Mouse (Mus musculus) kidney, embryonic 16.5 days (tissue): ENCODE data around the gene Slc44a1. TPM values are rescaled to one million over a fixed set of nuclear protein-coding genes. Genes with fewer than 3 reads are reported as not detected.

Source experiments
- ATAC-seq: fragments of 200-750 bp; cut with Nextera tagmentation; 2 replicates; pipeline ENCODE4 v1.8.0; 2017; ENCODE audit warnings: moderate TSS enrichment; ENCODE audit not compliant: low FRiP score, low TSS enrichment
- H3K27ac ChIP-seq: fragments of 300-500 bp; sonication (generic); 2 replicates; pipeline ENCODE4 v1.5.1; 2014; ENCODE audit warnings: low read length
- H3K27me3 ChIP-seq: fragments of 300-500 bp; sonication (generic); 2 replicates; pipeline ENCODE4 v1.6.1; 2014; ENCODE audit warnings: low read length, control low read depth, mixed read lengths; ENCODE audit not compliant: insufficient read depth
- H3K36me3 ChIP-seq: fragments of 300-500 bp; sonication (generic); 2 replicates; pipeline ENCODE4 v1.6.1; 2014; ENCODE audit warnings: low read length, control low read depth, mixed read lengths; ENCODE audit not compliant: insufficient read depth
- H3K4me1 ChIP-seq: fragments of 300-500 bp; sonication (generic); 2 replicates; pipeline ENCODE4 v1.6.1; 2014; ENCODE audit warnings: low read length, control low read depth, mixed read lengths; ENCODE audit not compliant: insufficient read depth
- H3K4me2 ChIP-seq: fragments of 300-500 bp; sonication (generic); replicated peaks from 2 replicates; pipeline ENCODE4 v1.6.1; 2014; ENCODE audit warnings: low read depth, low read length
- H3K4me3 ChIP-seq: fragments of 300-500 bp; sonication (generic); 2 replicates; pipeline ENCODE4 v1.5.1; 2014; ENCODE audit warnings: mild to moderate bottlenecking, low read length
- H3K9ac ChIP-seq: fragments of 300-500 bp; sonication (generic); replicated peaks from 2 replicates; pipeline ENCODE4 v1.6.1; 2014; ENCODE audit warnings: low read length
- H3K9me3 ChIP-seq: fragments of 300-500 bp; sonication (generic); 2 replicates; pipeline ENCODE4 v1.6.1; 2016; ENCODE audit warnings: low read length, control low read depth
- WGBS: fragments of 180-500 bp; shearing (Covaris S2); extraction: QIAGEN DNeasy Blood & Tissue Kit; methylation state at CpG from one replicate; pipeline ENCODE4 v1.1.7; 2014; 5-methylcytosine and 5-hydroxymethylcytosine counted together
- polyA plus RNA-seq: library from polyadenylated mRNA; unstranded; fragments of >200 nt; fragmentation: Nextera tagmentation; extraction: Ambion mirVana; gene quantifications from 2 replicates; pipeline ENCODE4 v1.2.1, GENCODE M21; 2015

Slc44a1 gene
- polyA plus RNA-seq, 1 experiment from 2014 or later, result 33.7 TPM

GRCm38 (mm10) chr4:53521028-53521427 is 80.8 kb downstream of the Slc44a1 start:
- Histone ChIP-seq H3K4me1 (no peaks in the 10 kb centered on the region), H3K9me3 (no peaks in the 10 kb centered on the region), H3K27me3 (no peaks in the 10 kb centered on the region), H3K4me3 (no peak overlapping the region), H3K27ac (no peak overlapping the region), H3K4me2 (no peak overlapping the region), H3K9ac (no peak overlapping the region), H3K36me3 (no peaks in the 10 kb centered on the region)
- WGBS, result 30% methylated on average over 8 of the region's 8 CpGs
- peak; percentile 65; the same call in 1 of the 2 replicates for ATAC-seq

- 86% methylated on average over 8 of the region's 8 CpGs for WGBS
- no peak for ATAC-seq
- no peak overlapping the region for H3K4me3 ChIP-seq
- no peak overlapping the region for H3K4me2 ChIP-seq
- no peak overlapping the region for H3K27ac ChIP-seq
- H3K9ac ChIP-seq, result no peak overlapping the region
- no peaks in the 10 kb centered on the region for H3K9me3 ChIP-seq
- H3K27me3 ChIP-seq, result no peaks in the 10 kb centered on the region
- no peaks in the 10 kb centered on the region for H3K4me1 ChIP-seq
- no peaks in the 10 kb centered on the region for H3K36me3 ChIP-seq
Observed at GRCm38 (mm10) chr4:53522655-53523054, 82.4 kb downstream of the Slc44a1 start.

- H3K4me1 ChIP-seq, result no peaks in the 10 kb centered on the region
- no peaks in the 10 kb centered on the region for H3K36me3 ChIP-seq
Observed at GRCm38 (mm10) chr4:53525503-53525902, 85.3 kb downstream of the Slc44a1 start.

GRCm38 (mm10) chr4:53525994-53526393 is 85.8 kb downstream of the Slc44a1 start:
- Histone ChIP-seq H3K36me3 (no peaks in the 10 kb centered on the region), H3K4me3 (no peak overlapping the region), H3K4me1 (no peaks in the 10 kb centered on the region), H3K27me3 (no peaks in the 10 kb centered on the region), H3K4me2 (no peak overlapping the region), H3K9me3 (no peaks in the 10 kb centered on the region), H3K9ac (no peak overlapping the region), H3K27ac (no peak overlapping the region)
- WGBS, result 85% methylated on average over 1 of the region's 1 CpGs
- no peak for ATAC-seq

More at GRCm38 (mm10) chr4:53525503-53525902, 85.3 kb downstream of the Slc44a1 start:
- H3K27ac ChIP-seq, result no peak overlapping the region
- 89% methylated on average over 6 of the region's 6 CpGs for WGBS
- ATAC-seq, result no peak
- H3K9me3 ChIP-seq, result no peaks in the 10 kb centered on the region
- H3K27me3 ChIP-seq, result no peaks in the 10 kb centered on the region
- H3K4me2 ChIP-seq, result no peak overlapping the region
- H3K4me3 ChIP-seq, result no peak overlapping the region
- H3K9ac ChIP-seq, result no peak overlapping the region

GRCm38 (mm10) chr4:53526446-53526845 is 86.2 kb downstream of the Slc44a1 start:
- H3K27ac ChIP-seq, result no peak overlapping the region
- WGBS, result 54% methylated on average over 2 of the region's 2 CpGs
- H3K4me1 ChIP-seq, result no peaks in the 10 kb centered on the region
- no peak overlapping the region for H3K9ac ChIP-seq
- H3K4me2 ChIP-seq, result no peak overlapping the region
- no peaks in the 10 kb centered on the region for H3K27me3 ChIP-seq
- H3K36me3 ChIP-seq, result no peaks in the 10 kb centered on the region
- H3K9me3 ChIP-seq, result no peaks in the 10 kb centered on the region
- no peak for ATAC-seq
- H3K4me3 ChIP-seq, result no peak overlapping the region

GRCm38 (mm10) chr4:53535795-53536194 is 95.6 kb downstream of the Slc44a1 start:
- 93% methylated on average over 12 of the region's 12 CpGs for WGBS
- Histone ChIP-seq H3K9ac (no peak overlapping the region), H3K27ac (no peak overlapping the region), H3K4me2 (no peak overlapping the region), H3K4me1 (no peaks in the 10 kb centered on the region), H3K4me3 (no peak overlapping the region), H3K9me3 (no peaks in the 10 kb centered on the region), H3K36me3 (peaks cover 4% of the 10 kb centered on the region; the same call in 1 of the 2 replicates), H3K27me3 (no peaks in the 10 kb centered on the region)
- ATAC-seq, result no peak

DNA sequence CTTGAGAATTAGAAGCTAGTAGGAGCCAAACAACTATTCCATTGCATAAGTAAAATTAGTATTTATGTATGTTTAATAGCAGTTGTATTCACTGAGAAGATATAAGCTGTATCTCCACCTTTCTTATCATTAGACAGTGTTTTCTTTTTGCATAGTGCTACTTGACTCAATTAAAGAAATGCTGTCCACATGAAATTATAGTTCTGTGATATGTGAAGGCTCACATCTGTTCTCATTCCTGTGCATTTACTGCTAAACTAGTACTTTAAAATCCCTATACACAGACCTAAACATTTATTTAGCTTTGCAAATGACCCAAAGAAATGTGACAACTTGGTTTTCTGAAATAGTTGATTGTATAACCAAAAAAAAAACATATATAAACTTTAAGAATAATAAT is 96.9 kb downstream of the Slc44a1 start:
- Histone ChIP-seq H3K27ac (no peak overlapping the region), H3K4me1 (no peaks in the 10 kb centered on the region), H3K4me3 (no peak overlapping the region), H3K36me3 (peaks cover 8% of the 10 kb centered on the region; the same call in 1 of the 2 replicates), H3K27me3 (no peaks in the 10 kb centered on the region), H3K9me3 (no peaks in the 10 kb centered on the region), H3K4me2 (no peak overlapping the region), H3K9ac (no peak overlapping the region)
- no peak for ATAC-seq

GRCm38 (mm10) chr4:53537539-53537938 is 97.3 kb downstream of the Slc44a1 start:
- WGBS, result 84% methylated on average over 2 of the region's 2 CpGs
- no peaks in the 10 kb centered on the region for H3K4me1 ChIP-seq
- H3K4me2 ChIP-seq, result no peak overlapping the region
- no peaks in the 10 kb centered on the region for H3K27me3 ChIP-seq
- no peak for ATAC-seq
- no peak overlapping the region for H3K27ac ChIP-seq
- peaks cover 8% of the 10 kb centered on the region; the same call in 1 of the 2 replicates for H3K36me3 ChIP-seq
- H3K4me3 ChIP-seq, result no peak overlapping the region
- H3K9me3 ChIP-seq, result no peaks in the 10 kb centered on the region
- no peak overlapping the region for H3K9ac ChIP-seq

DNA sequence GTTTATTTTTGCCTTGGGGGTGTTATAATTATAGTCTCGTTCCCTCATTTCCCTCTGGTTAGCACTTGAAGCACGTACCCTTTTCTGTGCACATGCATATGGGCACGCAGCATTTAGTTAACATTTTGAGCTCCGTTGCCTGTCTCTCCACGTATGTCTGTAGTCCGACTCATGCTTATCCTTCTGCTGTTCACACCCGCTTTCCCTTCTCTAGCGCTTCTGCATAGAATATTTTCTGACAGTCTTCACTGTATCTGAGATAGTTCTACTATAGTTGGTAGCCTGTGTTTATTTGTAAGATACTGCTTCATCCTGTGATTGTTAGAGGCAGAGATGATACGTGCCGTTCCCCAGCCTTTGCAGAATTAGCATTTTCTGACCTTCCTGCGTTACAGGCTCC is 98.4 kb downstream of the Slc44a1 start:
- H3K9ac ChIP-seq, result no peak overlapping the region
- no peak for ATAC-seq
- no peak overlapping the region for H3K4me3 ChIP-seq
- no peaks in the 10 kb centered on the region for H3K4me1 ChIP-seq
- H3K27ac ChIP-seq, result no peak overlapping the region
- no peaks in the 10 kb centered on the region for H3K9me3 ChIP-seq
- H3K36me3 ChIP-seq, result peaks cover 12% of the 10 kb centered on the region; the same call in 1 of the 2 replicates
- H3K4me2 ChIP-seq, result no peak overlapping the region
- H3K27me3 ChIP-seq, result no peaks in the 10 kb centered on the region
- 96% methylated on average over 11 of the region's 11 CpGs for WGBS

- 93% methylated on average over 11 of the region's 11 CpGs for WGBS
Observed at GRCm38 (mm10) chr4:53539929-53540328, 99.7 kb downstream of the Slc44a1 start.

More at GRCm38 (mm10) chr4:53539929-53540328, 99.7 kb downstream of the Slc44a1 start:
- Histone ChIP-seq H3K4me3 (no peak overlapping the region), H3K36me3 (peaks cover 18% of the 10 kb centered on the region; the same call in 1 of the 2 replicates), H3K4me1 (no peaks in the 10 kb centered on the region), H3K4me2 (no peak overlapping the region), H3K27me3 (no peaks in the 10 kb centered on the region), H3K9ac (no peak overlapping the region), H3K27ac (no peak overlapping the region), H3K9me3 (no peaks in the 10 kb centered on the region)
- no peak for ATAC-seq
